Mouse (Mus musculus): ENCODE measurements at regions not wholly inside any gene's neighbourhood (a gene's known extent, or its start where the extent isn't known, plus 50 kb on each side); places are given as distances from the start of the nearest gene placed in this dataset.

GRCm38 (mm10) chr6:51174443-51175021 is 257.9 kb upstream of the Nfe2l3 start:
- no peak for ATAC-seq (replicated peaks; ENCODE audit: extremely low read depth, insufficient read depth, low FRiP score)
- Histone ChIP-seq H3K9me3 (replicated peaks; ENCODE audit: control insufficient read depth, low read length) (no peaks in the 10 kb centered on the region), H3K9ac (ENCODE audit: low read length) (peak overlapping the region; percentile 70), H3K4me2 (ENCODE audit: low read depth, low read length) (peak overlapping the region; percentile 85), H3K4me1 (ENCODE audit: control insufficient read depth, insufficient read depth, low read length) (peaks cover 22% of the 10 kb centered on the region), H3K36me3 (ENCODE audit: control insufficient read depth, insufficient read depth) (no peaks in the 10 kb centered on the region), H3K27me3 (ENCODE audit: control insufficient read depth, insufficient read depth, low read length) (peaks cover 29% of the 10 kb centered on the region), H3K27ac (ENCODE audit: low read length) (no peak overlapping the region), H3K4me3 (ENCODE audit: low read length) (peak overlapping the region; percentile 50)
- WGBS: 19% methylated on average over 18 of the region's 18 CpGs

GRCm38 (mm10) chr6:51175616-51176590 is 256.6 kb upstream of the Nfe2l3 start:
- peaks cover 19% of the 10 kb centered on the region for H3K4me1 ChIP-seq (ENCODE audit: control insufficient read depth, insufficient read depth, low read length)
- H3K36me3 ChIP-seq (ENCODE audit: control insufficient read depth, insufficient read depth): no peaks in the 10 kb centered on the region
- WGBS: 34% methylated on average over 13 of the region's 13 CpGs
- no peak overlapping the region for H3K4me3 ChIP-seq (ENCODE audit: low read length)
- H3K27me3 ChIP-seq (ENCODE audit: control insufficient read depth, insufficient read depth, low read length): peaks cover 37% of the 10 kb centered on the region
- no peak for ATAC-seq (replicated peaks; ENCODE audit: extremely low read depth, insufficient read depth, low FRiP score)
- no peak overlapping the region for H3K9ac ChIP-seq (ENCODE audit: low read length)
- no peak overlapping the region for H3K27ac ChIP-seq (ENCODE audit: low read length)
- H3K4me2 ChIP-seq (ENCODE audit: low read depth, low read length): no peak overlapping the region
- H3K9me3 ChIP-seq (replicated peaks; ENCODE audit: control insufficient read depth, low read length): no peaks in the 10 kb centered on the region

GRCm38 (mm10) chr6:51176791-51177433 is 255.6 kb upstream of the Nfe2l3 start:
- no peak for ATAC-seq (replicated peaks; ENCODE audit: extremely low read depth, insufficient read depth, low FRiP score)
- H3K9ac ChIP-seq (ENCODE audit: low read length): no peak overlapping the region
- H3K27ac ChIP-seq (ENCODE audit: low read length): no peak overlapping the region
- peaks cover 46% of the 10 kb centered on the region for H3K27me3 ChIP-seq (ENCODE audit: control insufficient read depth, insufficient read depth, low read length)
- H3K4me1 ChIP-seq (ENCODE audit: control insufficient read depth, insufficient read depth, low read length): peaks cover 19% of the 10 kb centered on the region
- H3K4me2 ChIP-seq (ENCODE audit: low read depth, low read length): no peak overlapping the region
- no peaks in the 10 kb centered on the region for H3K9me3 ChIP-seq (replicated peaks; ENCODE audit: control insufficient read depth, low read length)
- no peaks in the 10 kb centered on the region for H3K36me3 ChIP-seq (ENCODE audit: control insufficient read depth, insufficient read depth)
- H3K4me3 ChIP-seq (ENCODE audit: low read length): no peak overlapping the region
- 24% methylated on average over 6 of the region's 6 CpGs for WGBS

GRCm38 (mm10) chr6:51177701-51178060 is 254.8 kb upstream of the Nfe2l3 start:
- Histone ChIP-seq H3K9ac (ENCODE audit: low read length) (peak overlapping the region; percentile 26; the same call in 1 of the 2 replicates), H3K4me3 (ENCODE audit: low read length) (peak overlapping the region; percentile 56), H3K9me3 (replicated peaks; ENCODE audit: control insufficient read depth, low read length) (no peaks in the 10 kb centered on the region), H3K36me3 (ENCODE audit: control insufficient read depth, insufficient read depth) (no peaks in the 10 kb centered on the region), H3K27ac (ENCODE audit: low read length) (no peak overlapping the region), H3K4me1 (ENCODE audit: control insufficient read depth, insufficient read depth, low read length) (peaks cover 18% of the 10 kb centered on the region), H3K4me2 (ENCODE audit: low read depth, low read length) (peak overlapping the region; percentile 77), H3K27me3 (ENCODE audit: control insufficient read depth, insufficient read depth, low read length) (peaks cover 47% of the 10 kb centered on the region)
- no peak for ATAC-seq (replicated peaks; ENCODE audit: extremely low read depth, insufficient read depth, low FRiP score)
- WGBS: under 1% methylated on average over 14 of the region's 14 CpGs

- Histone ChIP-seq H3K36me3 (ENCODE audit: control insufficient read depth, insufficient read depth) (no peaks in the 10 kb centered on the region), H3K4me1 (ENCODE audit: control insufficient read depth, insufficient read depth, low read length) (peaks cover 18% of the 10 kb centered on the region), H3K9ac (ENCODE audit: low read length) (peak overlapping the region; percentile 26; the same call in 1 of the 2 replicates), H3K27me3 (ENCODE audit: control insufficient read depth, insufficient read depth, low read length) (peaks cover 52% of the 10 kb centered on the region), H3K9me3 (replicated peaks; ENCODE audit: control insufficient read depth, low read length) (no peaks in the 10 kb centered on the region), H3K4me3 (ENCODE audit: low read length) (peak overlapping the region; percentile 56), H3K4me2 (ENCODE audit: low read depth, low read length) (peak overlapping the region; percentile 77), H3K27ac (ENCODE audit: low read length) (no peak overlapping the region)
- peak; percentile 99 for ATAC-seq (replicated peaks; ENCODE audit: extremely low read depth, insufficient read depth, low FRiP score)
- WGBS: under 1% methylated on average over 32 of the region's 34 CpGs
Observed at GRCm38 (mm10) chr6:51178061-51178791, 254.2 kb upstream of the Nfe2l3 start.

- Histone ChIP-seq H3K4me2 (ENCODE audit: low read depth, low read length) (peak overlapping the region; percentile 45), H3K9ac (ENCODE audit: low read length) (no peak overlapping the region), H3K4me1 (ENCODE audit: control insufficient read depth, insufficient read depth, low read length) (peaks cover 12% of the 10 kb centered on the region), H3K27me3 (ENCODE audit: control insufficient read depth, insufficient read depth, low read length) (peaks cover 56% of the 10 kb centered on the region), H3K36me3 (ENCODE audit: control insufficient read depth, insufficient read depth) (no peaks in the 10 kb centered on the region), H3K9me3 (replicated peaks; ENCODE audit: control insufficient read depth, low read length) (no peaks in the 10 kb centered on the region), H3K4me3 (ENCODE audit: low read length) (0 out of 2 replicates have a peak overlapping the region, but pooled peaks have one; percentile 6), H3K27ac (ENCODE audit: low read length) (no peak overlapping the region)
- WGBS: 2% methylated on average over 17 of the region's 17 CpGs
- 0 out of 2 replicates have a peak, but pooled peaks have one; percentile 2 for ATAC-seq (replicated peaks; ENCODE audit: extremely low read depth, insufficient read depth, low FRiP score)
Observed at GRCm38 (mm10) chr6:51178799-51179398, 253.6 kb upstream of the Nfe2l3 start.

GRCm38 (mm10) chr6:51179741-51180537 is 252.5 kb upstream of the Nfe2l3 start:
- H3K4me1 ChIP-seq (ENCODE audit: control insufficient read depth, insufficient read depth, low read length): peaks cover 2% of the 10 kb centered on the region; the same call in 1 of the 2 replicates
- H3K4me3 ChIP-seq (ENCODE audit: low read length): no peak overlapping the region
- 11% methylated on average over 17 of the region's 17 CpGs for WGBS
- no peak overlapping the region for H3K4me2 ChIP-seq (ENCODE audit: low read depth, low read length)
- no peaks in the 10 kb centered on the region for H3K36me3 ChIP-seq (ENCODE audit: control insufficient read depth, insufficient read depth)
- no peaks in the 10 kb centered on the region for H3K9me3 ChIP-seq (replicated peaks; ENCODE audit: control insufficient read depth, low read length)
- ATAC-seq (replicated peaks; ENCODE audit: extremely low read depth, insufficient read depth, low FRiP score): no peak
- H3K27ac ChIP-seq (ENCODE audit: low read length): no peak overlapping the region
- peaks cover 59% of the 10 kb centered on the region for H3K27me3 ChIP-seq (ENCODE audit: control insufficient read depth, insufficient read depth, low read length)
- H3K9ac ChIP-seq (ENCODE audit: low read length): no peak overlapping the region

Data from heart, embryonic 16.5 days (tissue).